Mouse (Mus musculus): ENCODE measurements around the gene Lce3c.

DNA sequence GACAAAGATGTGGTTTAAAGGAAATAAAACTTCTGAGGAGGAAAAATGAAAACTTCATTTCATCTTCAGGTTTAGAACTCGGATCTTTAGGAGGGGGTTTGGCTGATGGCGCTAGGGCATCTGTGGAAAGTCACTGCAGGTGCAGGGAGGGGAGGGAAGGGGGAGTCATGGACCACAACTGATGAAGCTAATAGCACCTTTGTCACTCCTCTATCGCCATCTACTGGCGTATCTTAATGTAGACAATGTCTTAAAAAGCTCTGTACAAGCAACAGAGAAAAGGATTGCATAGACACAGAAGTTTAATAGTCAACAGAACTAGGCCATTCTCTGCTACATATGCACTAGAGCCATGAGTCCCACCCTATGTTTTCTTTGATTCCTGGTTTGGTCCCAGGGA lies 40.6 kb upstream of the Lce3c start:
- TF ChIP-seq CTCF (IDR thresholded peaks at IDR 0.05; ENCODE audit: insufficient read depth, low read length): no peak
- TF ChIP-seq POLR2A (IDR thresholded peaks at IDR 0.05; ENCODE audit: borderline replicate concordance, extremely low read depth, low read depth, low read length): no peak

Data from lung, adult 2 months (tissue).